Mouse (Mus musculus): ENCODE data around the gene Atm.

DNA sequence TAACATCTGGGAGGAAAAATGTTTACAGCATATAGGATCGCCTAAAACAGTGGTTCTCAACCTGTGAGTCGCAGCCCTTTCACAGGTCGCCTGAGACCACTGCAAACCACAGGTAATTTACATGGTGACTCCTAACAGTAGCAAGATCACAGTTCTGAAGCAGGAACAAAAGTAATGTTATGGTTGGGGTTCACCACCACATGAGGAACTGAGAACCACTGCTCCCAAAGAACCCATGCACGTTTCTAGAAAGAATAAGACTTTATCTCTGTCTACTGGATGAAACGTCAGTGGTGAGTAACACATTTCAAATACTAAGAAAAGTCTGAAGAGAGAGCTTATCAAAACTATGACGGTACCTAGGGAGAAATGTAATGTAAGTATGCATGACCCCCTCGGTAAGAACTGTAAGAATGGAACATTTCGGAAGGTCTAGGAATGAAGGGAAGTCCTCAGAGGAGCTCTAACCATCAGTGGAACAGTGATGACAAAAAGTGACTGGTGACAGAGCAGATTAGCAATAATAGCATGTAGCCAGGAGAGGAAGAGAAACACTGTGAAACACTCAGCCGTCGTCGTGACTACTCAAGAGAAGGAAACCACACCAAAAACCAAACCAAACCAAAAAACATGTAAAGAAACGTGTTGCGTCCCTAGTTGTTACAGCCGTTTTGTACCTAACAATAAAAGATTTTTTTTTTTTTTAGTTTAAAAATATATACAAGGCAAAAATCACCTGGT lies 100.5 kb downstream of the Atm start:
- no peak for TF ChIP-seq CTCF (IDR thresholded peaks at IDR 0.05; ENCODE audit: low read depth)
- TF ChIP-seq EP300 (IDR thresholded peaks at IDR 0.05; ENCODE audit: low read depth): no peak

Measured in heart, postnatal 0 days (tissue).